Mouse (Mus musculus) liver, embryonic 13.5 days (tissue): Measurements from ENCODE around the gene Krtap6-5. TPM values are rescaled to one million over a fixed set of nuclear protein-coding genes. Genes with fewer than 3 reads are reported as not detected.
"Not testable (repeated sequence)": the region's sequence is repeated elsewhere in the genome, so short reads cannot be mapped to it uniquely, and the experiment has no call there.

Source experiments
- ATAC-seq: fragments of 200-750 bp; cut with Nextera tagmentation; 2 replicates; pipeline ENCODE4 v1.8.0; 2017; ENCODE audit warnings: low read depth, mild to moderate bottlenecking, moderate number of reproducible peaks, moderate library complexity
- DNase-seq: peaks from one replicate; pipeline ENCODE4 v3.0.0; 2022
- H3K27ac ChIP-seq: fragments of 300-500 bp; sonication (generic); 2 replicates; pipeline ENCODE4 v1.5.1; 2015; ENCODE audit warnings: moderate library complexity, mild to moderate bottlenecking, inconsistent platforms
- H3K27me3 ChIP-seq: fragments of 300-500 bp; sonication (generic); 2 replicates; pipeline ENCODE4 v1.6.1; 2015; ENCODE audit warnings: mild to moderate bottlenecking, inconsistent platforms
- H3K36me3 ChIP-seq: fragments of 300-500 bp; sonication (generic); 2 replicates; pipeline ENCODE4 v1.6.1; 2015; ENCODE audit warnings: mild to moderate bottlenecking, inconsistent platforms
- H3K4me1 ChIP-seq: fragments of 300-500 bp; sonication (generic); replicated peaks from 2 replicates; pipeline ENCODE4 v1.6.1; 2015; ENCODE audit warnings: inconsistent platforms
- H3K4me2 ChIP-seq: fragments of 300-500 bp; sonication (generic); 2 replicates; pipeline ENCODE4 v1.6.1; 2015; ENCODE audit warnings: inconsistent platforms, mild to moderate bottlenecking, moderate library complexity
- H3K4me3 ChIP-seq: fragments of 300-500 bp; sonication (generic); replicated peaks from 2 replicates; pipeline ENCODE4 v1.5.1; 2015; ENCODE audit warnings: mild to moderate bottlenecking, inconsistent platforms
- H3K9ac ChIP-seq: fragments of 300-500 bp; sonication (generic); 2 replicates; pipeline ENCODE4 v1.6.1; 2015; ENCODE audit warnings: mild to moderate bottlenecking, inconsistent platforms
- H3K9me3 ChIP-seq: fragments of 300-500 bp; sonication (generic); replicated peaks from 2 replicates; pipeline ENCODE4 v1.6.1; 2016; ENCODE audit warnings: inconsistent platforms
- WGBS: fragments of 180-500 bp; shearing (Covaris S2); methylation state at CpG from one replicate; pipeline ENCODE4 v1.1.7; 2015; ENCODE audit not compliant: insufficient replicate concordance; 5-methylcytosine and 5-hydroxymethylcytosine counted together
- polyA plus RNA-seq: library from polyadenylated mRNA; unstranded; fragments of >200 nt; fragmentation: Nextera tagmentation; extraction: Ambion mirVana; gene quantifications from 2 replicates; pipeline ENCODE4 v1.2.1, GENCODE M21; 2015

Gene Krtap6-5
- polyA plus RNA-seq: not detected in 2 replicates

- Histone ChIP-seq H3K36me3 (no peaks in the 10 kb centered on the region), H3K27ac (no peak within 1 kb of the TSS), H3K4me3 (no peak within 1 kb of the TSS), H3K4me2 (no peak within 1 kb of the TSS), H3K9me3 (no peaks in the 10 kb centered on the region), H3K27me3 (no peaks in the 10 kb centered on the region), H3K4me1 (no peaks in the 10 kb centered on the region), H3K9ac (no peak within 1 kb of the TSS)
- 63% methylated on average over 3 of the region's 3 CpGs for WGBS
- no peak for DNase-seq
- ATAC-seq: no peak
Measured at GRCm38 (mm10) chr16:89047783-89048182, at the start of gene Krtap6-5. Gene Krtap6-5 (minus strand): TSS chr16:89047883.

- WGBS: 42% methylated on average over 2 of the region's 2 CpGs
- not testable (repeated sequence) for DNase-seq
Measured at GRCm38 (mm10) chr16:89071041-89071440, 23.4 kb upstream of the Krtap6-5 start.

GRCm38 (mm10) chr16:89063902-89064301 is 16.2 kb upstream of the Krtap6-5 start, which contains the start of gene 1110025L11Rik:
Gene 1110025L11Rik (minus strand): TSS chr16:89064002.
- not testable (repeated sequence) for H3K27ac ChIP-seq, H3K4me1 ChIP-seq, H3K27me3 ChIP-seq, H3K4me3 ChIP-seq, DNase-seq, H3K9ac ChIP-seq, ATAC-seq, H3K4me2 ChIP-seq, H3K9me3 ChIP-seq, H3K36me3 ChIP-seq
- WGBS: no CpG with 5 or more reads among the region's 2 CpGs

More at GRCm38 (mm10) chr16:89071041-89071440, 23.4 kb upstream of the Krtap6-5 start:
- not testable (repeated sequence) for H3K4me3 ChIP-seq, ATAC-seq, H3K9me3 ChIP-seq, H3K9ac ChIP-seq, H3K4me1 ChIP-seq, H3K4me2 ChIP-seq, H3K36me3 ChIP-seq, H3K27me3 ChIP-seq, H3K27ac ChIP-seq

- not testable (repeated sequence) for H3K4me3 ChIP-seq, H3K4me2 ChIP-seq, H3K27ac ChIP-seq, DNase-seq, H3K36me3 ChIP-seq, H3K4me1 ChIP-seq, H3K9me3 ChIP-seq, H3K9ac ChIP-seq, ATAC-seq, H3K27me3 ChIP-seq
- WGBS: 59% methylated on average over 2 of the region's 4 CpGs
Measured at GRCm38 (mm10) chr16:89041372-89041771, 6.3 kb downstream of the Krtap6-5 start, which contains the start of gene Gm10228. Gene Gm10228 (minus strand): TSS chr16:89041472.

GRCm38 (mm10) chr16:89031399-89031798 is 16.3 kb downstream of the Krtap6-5 start, which contains the start of gene Krtap6-1:
Gene Krtap6-1 (plus strand): TSS chr16:89031699.
- not testable (repeated sequence) for H3K36me3 ChIP-seq, H3K27ac ChIP-seq, H3K4me1 ChIP-seq, H3K4me3 ChIP-seq, ATAC-seq, DNase-seq, H3K27me3 ChIP-seq, H3K9ac ChIP-seq, H3K4me2 ChIP-seq, H3K9me3 ChIP-seq
- 76% methylated on average over 3 of the region's 3 CpGs for WGBS

GRCm38 (mm10) chr16:89014984-89015383 is 32.7 kb downstream of the Krtap6-5 start, which contains the start of gene Gm10229:
Gene Gm10229 (plus strand): TSS chr16:89015284.
- DNase-seq, H3K9ac ChIP-seq, H3K4me2 ChIP-seq, ATAC-seq, H3K27me3 ChIP-seq, H3K27ac ChIP-seq, H3K9me3 ChIP-seq, H3K4me3 ChIP-seq, H3K4me1 ChIP-seq, H3K36me3 ChIP-seq: not testable (repeated sequence)
- WGBS: 46% methylated on average over 2 of the region's 3 CpGs

GRCm38 (mm10) chr16:89013973-89014372 is 33.7 kb downstream of the Krtap6-5 start:
- no peak overlapping the region for H3K4me3 ChIP-seq
- no peak overlapping the region for H3K27ac ChIP-seq
- no peaks in the 10 kb centered on the region; the same call in 1 of the 2 replicates for H3K9me3 ChIP-seq
- DNase-seq (no peak), ATAC-seq (no peak)
- 86% methylated on average over 3 of the region's 3 CpGs for WGBS
- H3K9ac ChIP-seq: no peak overlapping the region
- no peaks in the 10 kb centered on the region for H3K4me1 ChIP-seq
- no peaks in the 10 kb centered on the region for H3K27me3 ChIP-seq
- no peak overlapping the region for H3K4me2 ChIP-seq
- H3K36me3 ChIP-seq: no peaks in the 10 kb centered on the region

- H3K4me2 ChIP-seq: no peak within 1 kb of the TSS
Measured at GRCm38 (mm10) chr16:89010659-89011058, 37.0 kb downstream of the Krtap6-5 start, which contains the start of gene Krtap22-2. Gene Krtap22-2 (minus strand): TSS chr16:89010759.

More at GRCm38 (mm10) chr16:89010659-89011058, 37.0 kb downstream of the Krtap6-5 start, which contains the start of gene Krtap22-2:
- Histone ChIP-seq H3K27me3 (no peaks in the 10 kb centered on the region), H3K9ac (no peak within 1 kb of the TSS), H3K27ac (no peak within 1 kb of the TSS), H3K4me1 (no peaks in the 10 kb centered on the region), H3K4me3 (no peak within 1 kb of the TSS), H3K9me3 (no peaks in the 10 kb centered on the region; the same call in 1 of the 2 replicates), H3K36me3 (no peaks in the 10 kb centered on the region)
- no peak for DNase-seq
- ATAC-seq: no peak
- WGBS: 72% methylated on average over 5 of the region's 5 CpGs

Other genes with a start within 250 kb of the Krtap6-5 start
- not detected in 2 replicates for gene Gm20741, start 235.7 kb downstream of the Krtap6-5 start, polyA plus RNA-seq
- gene Krtap15, start 227.7 kb downstream of the Krtap6-5 start, polyA plus RNA-seq: not detected in 2 replicates
- gene Krtap14, start 221.7 kb downstream of the Krtap6-5 start, polyA plus RNA-seq: not detected in 2 replicates
- not detected in 2 replicates for gene Krtap19-1, start 178.5 kb downstream of the Krtap6-5 start, polyA plus RNA-seq
- not detected in 2 replicates for gene Krtap19-2, start 173.6 kb downstream of the Krtap6-5 start, polyA plus RNA-seq
- not detected in 2 replicates for gene Krtap19-3, start 169.8 kb downstream of the Krtap6-5 start, polyA plus RNA-seq
- not detected in 2 replicates for gene Krtap19-4, start 162.8 kb downstream of the Krtap6-5 start, polyA plus RNA-seq
- not detected in 2 replicates for gene Krtap19-5, start 151.4 kb downstream of the Krtap6-5 start, polyA plus RNA-seq
- gene Krtap19-9b, start 115.6 kb downstream of the Krtap6-5 start, polyA plus RNA-seq: not detected in 2 replicates
- not detected in 2 replicates for gene Krtap16-3, start 85.0 kb downstream of the Krtap6-5 start, polyA plus RNA-seq
- not detected in 2 replicates for gene Krtap22-2, start 37.1 kb downstream of the Krtap6-5 start, polyA plus RNA-seq
- not detected in 2 replicates for gene Gm10229, start 32.6 kb downstream of the Krtap6-5 start, polyA plus RNA-seq
- not detected in 2 replicates for gene Krtap6-1, start 16.2 kb downstream of the Krtap6-5 start, polyA plus RNA-seq
- gene Gm10228, start 6.4 kb downstream of the Krtap6-5 start, polyA plus RNA-seq: not detected in 2 replicates
- gene 1110025L11Rik, start 16.1 kb upstream of the Krtap6-5 start, polyA plus RNA-seq: not detected in 2 replicates
- not detected in 2 replicates for gene Krtap6-3, start 36.1 kb upstream of the Krtap6-5 start, polyA plus RNA-seq
- gene Gm6358, start 93.0 kb upstream of the Krtap6-5 start, polyA plus RNA-seq: not detected in 2 replicates
- not detected in 2 replicates for gene Gm10061, start 103.2 kb upstream of the Krtap6-5 start, polyA plus RNA-seq
- not detected in 2 replicates for gene Gm9789, start 110.1 kb upstream of the Krtap6-5 start, polyA plus RNA-seq
- not detected in 2 replicates for gene Gm7735, start 121.6 kb upstream of the Krtap6-5 start, polyA plus RNA-seq
- not detected in 2 replicates for gene 1110057P08Rik, start 126.9 kb upstream of the Krtap6-5 start, polyA plus RNA-seq
- gene Krtap20-2, start 158.0 kb upstream of the Krtap6-5 start, polyA plus RNA-seq: not detected in 2 replicates